Mouse (Mus musculus): ENCODE measurements around the gene Sorbs1. TPM values are rescaled to one million over a fixed set of nuclear protein-coding genes. Genes with fewer than 3 reads are reported as not detected.

The Sorbs1 gene
- polyA plus RNA-seq, 1 experiment from 2014 or later = 46.5 TPM

DNA sequence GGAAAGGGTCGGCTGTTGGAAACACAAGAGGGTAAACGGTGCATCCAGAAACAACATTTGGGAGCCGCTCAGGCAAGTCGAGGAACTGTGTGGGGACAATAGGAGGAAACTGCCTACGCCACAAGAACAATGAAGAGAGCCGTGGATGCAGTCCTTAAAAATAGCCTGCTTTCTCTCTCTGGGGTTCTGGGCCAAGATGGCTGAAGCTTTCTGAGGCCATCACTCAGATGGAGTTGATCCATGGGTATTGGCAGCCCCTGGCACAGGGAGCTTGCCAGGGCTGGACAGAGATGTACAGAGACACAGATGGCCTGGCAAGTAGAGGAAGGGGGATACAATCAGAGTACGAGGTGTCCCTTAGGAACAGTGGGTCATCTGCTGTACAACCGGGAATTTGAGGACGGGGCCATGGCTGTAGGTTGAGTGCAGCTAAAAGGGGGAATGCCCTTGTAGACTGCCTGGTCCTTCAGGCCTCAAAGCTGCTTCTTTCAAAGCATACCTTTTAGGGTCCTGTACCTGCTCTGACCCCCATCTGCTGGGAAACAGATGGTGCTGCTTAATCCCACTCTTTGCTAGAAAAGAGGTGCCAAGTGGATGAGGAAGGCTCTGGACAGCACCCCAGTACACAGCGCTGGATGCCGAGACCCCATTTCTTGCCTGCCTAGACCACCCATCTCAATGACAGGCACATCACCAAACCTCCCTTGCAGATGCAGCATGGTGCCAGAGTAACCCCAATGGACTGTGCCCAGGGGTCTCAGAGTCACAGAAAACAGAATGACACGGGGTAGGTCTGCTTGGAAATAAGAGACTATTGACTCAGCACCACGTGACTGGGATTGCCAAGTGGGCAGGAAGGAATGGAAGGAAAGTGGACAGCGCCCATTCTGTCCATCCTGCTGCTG lies 117.6 kb downstream of the Sorbs1 start:
- Histone ChIP-seq H3K4me2 (ENCODE audit: low read length) (no peak overlapping the region), H3K36me3 (ENCODE audit: insufficient read depth, low read length) (no peaks in the 10 kb centered on the region; the same call in 1 of the 2 replicates), H3K4me3 (replicated peaks; ENCODE audit: low read depth, low read length) (no peak overlapping the region), H3K27ac (peak overlapping the region; percentile 83), H3K4me1 (replicated peaks; ENCODE audit: insufficient read depth, low read length) (no peaks in the 10 kb centered on the region; the same call in none of the 2 replicates), H3K9ac (ENCODE audit: low read depth, low read length) (no peak overlapping the region), H3K27me3 (ENCODE audit: insufficient read depth, low read length) (no peaks in the 10 kb centered on the region), H3K9me3 (replicated peaks; ENCODE audit: low read length) (no peaks in the 10 kb centered on the region)
- DNase-seq (ENCODE audit: low spot score) = peak; percentile 28
- TF ChIP-seq CTCF (IDR thresholded peaks at IDR 0.05; ENCODE audit: low read depth) = no peak
- ATAC-seq (replicated peaks; ENCODE audit: low FRiP score, low read depth) = no peak
- 65% methylated on average over 14 of the region's 14 CpGs for WGBS

DNA sequence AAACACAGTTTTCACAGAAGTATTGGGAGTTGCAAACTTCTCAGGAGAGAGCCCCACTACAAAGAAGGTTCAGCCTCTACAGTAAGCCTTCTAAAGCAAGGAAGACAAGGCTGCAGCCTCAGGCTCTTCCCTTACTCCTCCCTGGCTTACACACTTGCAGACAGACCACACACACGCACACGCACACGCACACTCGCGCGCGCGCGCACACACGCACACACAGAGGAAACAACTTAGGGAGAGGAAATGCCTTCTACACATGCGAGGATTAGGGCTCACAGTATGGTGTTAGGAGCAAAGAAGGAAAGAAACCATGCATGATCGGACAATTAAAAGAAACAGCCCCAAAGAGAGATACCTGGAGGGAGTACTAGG lies 118.3 kb downstream of the Sorbs1 start:
- no peak overlapping the region for H3K4me3 ChIP-seq (replicated peaks; ENCODE audit: low read depth, low read length)
- H3K9me3 ChIP-seq (replicated peaks; ENCODE audit: low read length) = no peaks in the 10 kb centered on the region
- WGBS = 70% methylated on average over 12 of the region's 12 CpGs
- H3K36me3 ChIP-seq (ENCODE audit: insufficient read depth, low read length) = no peaks in the 10 kb centered on the region; the same call in 1 of the 2 replicates
- peak overlapping the region; percentile 83 for H3K27ac ChIP-seq
- TF ChIP-seq CTCF (IDR thresholded peaks at IDR 0.05; ENCODE audit: low read depth) = no peak
- H3K4me2 ChIP-seq (ENCODE audit: low read length) = no peak overlapping the region
- H3K27me3 ChIP-seq (ENCODE audit: insufficient read depth, low read length) = no peaks in the 10 kb centered on the region
- DNase-seq (ENCODE audit: low spot score) (peak; percentile 23), ATAC-seq (replicated peaks; ENCODE audit: low FRiP score, low read depth) (no peak)
- H3K4me1 ChIP-seq (replicated peaks; ENCODE audit: insufficient read depth, low read length) = no peaks in the 10 kb centered on the region; the same call in none of the 2 replicates
- no peak overlapping the region for H3K9ac ChIP-seq (ENCODE audit: low read depth, low read length)

DNA sequence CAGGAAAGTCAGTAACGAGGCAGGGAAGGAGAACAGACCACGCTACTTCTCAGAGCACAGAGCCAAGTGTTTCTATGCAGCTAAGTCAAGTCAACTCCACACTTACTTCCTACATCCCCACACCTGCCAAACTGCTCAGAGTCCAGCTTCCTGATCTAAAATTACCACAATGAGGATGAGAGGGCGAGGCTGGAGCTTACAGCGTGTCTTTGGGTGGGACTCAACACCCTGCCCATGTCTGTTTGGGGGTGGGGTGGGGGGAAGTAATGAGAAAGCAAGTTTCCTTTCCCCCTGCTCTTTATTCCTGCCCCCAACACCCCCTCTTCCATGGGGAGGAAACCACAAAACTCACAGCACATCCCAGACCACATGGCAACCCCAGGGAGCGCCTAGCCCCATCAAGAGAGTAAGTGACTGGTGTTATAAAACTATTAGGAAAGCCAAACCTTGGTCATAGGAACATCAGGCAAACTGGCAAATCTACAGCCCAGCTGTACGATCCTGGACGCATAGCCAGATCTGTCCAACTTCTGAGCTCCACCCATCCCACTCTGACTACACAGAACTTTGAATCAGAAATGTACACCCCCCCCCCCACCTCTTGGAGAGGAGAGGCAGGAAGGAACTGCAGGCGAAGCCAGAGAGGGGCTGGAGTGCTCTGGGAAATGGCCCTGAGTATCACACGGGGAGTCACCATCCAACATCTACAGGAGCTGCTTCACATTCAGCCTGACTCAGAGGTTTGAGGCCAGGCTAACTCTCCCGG lies 118.8 kb downstream of the Sorbs1 start:
- Histone ChIP-seq H3K27ac (peak overlapping the region; percentile 83), H3K4me2 (ENCODE audit: low read length) (no peak overlapping the region), H3K4me3 (replicated peaks; ENCODE audit: low read depth, low read length) (no peak overlapping the region), H3K4me1 (replicated peaks; ENCODE audit: insufficient read depth, low read length) (no peaks in the 10 kb centered on the region; the same call in none of the 2 replicates), H3K36me3 (ENCODE audit: insufficient read depth, low read length) (no peaks in the 10 kb centered on the region; the same call in 1 of the 2 replicates), H3K27me3 (ENCODE audit: insufficient read depth, low read length) (no peaks in the 10 kb centered on the region), H3K9me3 (replicated peaks; ENCODE audit: low read length) (no peaks in the 10 kb centered on the region), H3K9ac (ENCODE audit: low read depth, low read length) (no peak overlapping the region)
- ATAC-seq (replicated peaks; ENCODE audit: low FRiP score, low read depth) (0 out of 2 replicates have a peak, but pooled peaks have one; percentile 34), DNase-seq (ENCODE audit: low spot score) (peak; percentile 63)
- WGBS = 45% methylated on average over 10 of the region's 10 CpGs
- TF ChIP-seq CTCF (IDR thresholded peaks at IDR 0.05; ENCODE audit: low read depth) = no peak

DNA sequence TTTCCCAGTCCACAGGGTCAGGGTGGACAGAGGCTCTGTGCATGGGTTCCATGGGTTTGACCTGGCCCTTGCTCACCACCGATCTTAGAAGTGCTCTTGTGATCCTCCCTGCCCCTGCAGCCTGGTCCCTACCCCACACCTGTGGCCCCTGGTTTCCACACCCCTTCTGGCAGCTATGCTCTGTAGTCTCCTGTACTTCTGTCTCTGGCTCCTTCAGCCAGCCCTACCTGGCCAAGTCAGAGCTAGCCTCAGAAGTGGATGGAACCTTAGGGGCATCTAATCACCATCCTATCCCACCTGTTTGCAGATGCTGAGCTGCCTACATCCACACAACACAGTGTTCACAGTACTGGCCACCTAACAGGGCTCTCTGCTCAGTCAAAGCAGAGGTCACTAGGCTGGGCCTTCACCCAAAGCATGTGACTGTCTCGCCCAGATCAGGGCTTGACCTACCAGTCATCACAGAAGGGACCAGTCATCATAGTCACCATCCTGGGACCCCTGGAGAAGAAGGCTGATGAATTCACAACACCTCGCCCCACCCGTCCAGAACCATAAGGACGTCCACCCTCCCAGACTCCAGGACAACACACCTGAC lies 120.7 kb downstream of the Sorbs1 start:
- Histone ChIP-seq H3K4me2 (ENCODE audit: low read length) (no peak overlapping the region), H3K4me3 (replicated peaks; ENCODE audit: low read depth, low read length) (no peak overlapping the region), H3K27me3 (ENCODE audit: insufficient read depth, low read length) (no peaks in the 10 kb centered on the region), H3K9ac (ENCODE audit: low read depth, low read length) (no peak overlapping the region), H3K36me3 (ENCODE audit: insufficient read depth, low read length) (no peaks in the 10 kb centered on the region; the same call in 1 of the 2 replicates), H3K27ac (no peak overlapping the region), H3K4me1 (replicated peaks; ENCODE audit: insufficient read depth, low read length) (no peaks in the 10 kb centered on the region; the same call in none of the 2 replicates), H3K9me3 (replicated peaks; ENCODE audit: low read length) (no peaks in the 10 kb centered on the region)
- DNase-seq (ENCODE audit: low spot score) (no peak), ATAC-seq (replicated peaks; ENCODE audit: low FRiP score, low read depth) (no peak)
- no peak for TF ChIP-seq CTCF (IDR thresholded peaks at IDR 0.05; ENCODE audit: low read depth)
- 92% methylated on average over 5 of the region's 5 CpGs for WGBS

DNA sequence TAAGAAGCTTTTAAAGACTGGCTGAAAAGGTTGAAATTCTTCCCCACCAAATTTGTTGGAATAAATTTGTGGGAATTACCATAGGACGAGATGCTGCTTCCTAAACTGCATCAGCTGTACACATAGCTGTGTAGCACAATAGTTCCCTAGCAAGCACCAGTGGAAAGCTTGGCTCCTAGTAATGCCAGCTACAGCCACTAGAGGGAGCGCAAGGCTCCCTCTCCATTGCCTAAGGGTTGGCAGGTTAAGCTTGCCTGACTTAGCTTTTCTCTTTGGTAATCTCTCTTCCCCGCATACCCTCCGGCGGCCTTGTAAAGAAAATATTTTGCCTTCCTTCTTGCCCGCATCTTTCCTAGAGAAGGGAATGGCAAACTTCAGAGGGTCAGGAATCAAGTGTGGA lies 122.1 kb downstream of the Sorbs1 start:
- Histone ChIP-seq H3K9ac (ENCODE audit: low read depth, low read length) (no peak overlapping the region), H3K4me1 (replicated peaks; ENCODE audit: insufficient read depth, low read length) (no peaks in the 10 kb centered on the region; the same call in none of the 2 replicates), H3K27ac (no peak overlapping the region), H3K9me3 (replicated peaks; ENCODE audit: low read length) (no peaks in the 10 kb centered on the region), H3K4me2 (ENCODE audit: low read length) (no peak overlapping the region), H3K27me3 (ENCODE audit: insufficient read depth, low read length) (no peaks in the 10 kb centered on the region), H3K4me3 (replicated peaks; ENCODE audit: low read depth, low read length) (no peak overlapping the region), H3K36me3 (ENCODE audit: insufficient read depth, low read length) (no peaks in the 10 kb centered on the region; the same call in 1 of the 2 replicates)
- peak; percentile 98 for TF ChIP-seq CTCF (IDR thresholded peaks at IDR 0.05; ENCODE audit: low read depth)
- 11% methylated on average over 6 of the region's 6 CpGs for WGBS
- DNase-seq (ENCODE audit: low spot score) = peak; percentile 92
- peak; percentile 66; the same call in 1 of the 2 replicates for ATAC-seq (replicated peaks; ENCODE audit: low FRiP score, low read depth)

DNA sequence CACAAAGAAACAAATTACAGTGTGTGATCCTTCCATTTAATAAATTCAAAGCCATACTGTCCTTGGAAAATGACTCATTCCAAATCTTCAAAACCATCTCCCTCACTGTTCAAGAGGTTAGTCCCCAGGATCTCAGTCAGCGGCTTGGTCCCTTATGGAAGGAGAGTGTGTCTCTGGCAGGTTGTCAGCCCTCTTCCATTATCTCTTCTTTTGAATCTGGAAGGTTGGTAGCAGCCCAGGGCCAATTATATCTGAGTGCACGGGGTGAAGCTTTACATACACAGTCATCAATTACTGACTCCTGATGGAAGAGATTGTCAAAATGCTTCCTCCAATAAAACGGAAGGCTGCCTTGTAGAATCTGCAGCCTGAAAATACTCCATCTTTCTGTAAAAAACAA lies 126.7 kb downstream of the Sorbs1 start:
- no peak overlapping the region for H3K4me2 ChIP-seq (ENCODE audit: low read length)
- no peaks in the 10 kb centered on the region for H3K27me3 ChIP-seq (ENCODE audit: insufficient read depth, low read length)
- H3K9ac ChIP-seq (ENCODE audit: low read depth, low read length) = no peak overlapping the region
- H3K36me3 ChIP-seq (ENCODE audit: insufficient read depth, low read length) = no peaks in the 10 kb centered on the region
- ATAC-seq (replicated peaks; ENCODE audit: low FRiP score, low read depth) (no peak), DNase-seq (ENCODE audit: low spot score) (no peak)
- H3K27ac ChIP-seq = no peak overlapping the region
- 68% methylated on average over 3 of the region's 3 CpGs for WGBS
- no peak for TF ChIP-seq CTCF (IDR thresholded peaks at IDR 0.05; ENCODE audit: low read depth)
- no peaks in the 10 kb centered on the region; the same call in 1 of the 2 replicates for H3K4me1 ChIP-seq (replicated peaks; ENCODE audit: insufficient read depth, low read length)
- no peak overlapping the region for H3K4me3 ChIP-seq (replicated peaks; ENCODE audit: low read depth, low read length)
- no peaks in the 10 kb centered on the region for H3K9me3 ChIP-seq (replicated peaks; ENCODE audit: low read length)
